Mouse (Mus musculus) MEL (cell line): ENCODE results near the gene Stat4.

Experiments used
- CTCF ChIP-seq, 3 experiments: IDR thresholded peaks in 2 of 3; conservative IDR thresholded peaks in 1 of 3; 2 replicates each; pipeline ENCODE4 v1.5.1; 2011 to 2012; ENCODE audit warnings: low read length in 3 of 3, low read depth in 2 of 3, mild to moderate bottlenecking in 2 of 3, improper control_type of control experiment in 1 of 3, inconsistent platforms in 1 of 3, mixed read lengths in 1 of 3, moderate library complexity in 1 of 3; ENCODE audit not compliant: control insufficient read depth in 1 of 3, insufficient read depth in 1 of 3, poor library complexity in 1 of 3, severe bottlenecking in 1 of 3
- E2F4 ChIP-seq: IDR thresholded peaks from 2 replicates; pipeline ENCODE4 v1.6.1; 2011; ENCODE audit warnings: low read depth, low read length, improper control_type of control experiment, borderline replicate concordance
- POLR2A ChIP-seq, 2 experiments: IDR thresholded peaks; 2 replicates each; pipeline ENCODE4 v1.6.1; 2011 to 2012; ENCODE audit warnings: low read length in 2 of 2, mild to moderate bottlenecking in 2 of 2, control low read depth in 1 of 2, improper control_type of control experiment in 1 of 2, low read depth in 1 of 2, moderate library complexity in 1 of 2; ENCODE audit not compliant: control insufficient read depth in 1 of 2, insufficient read depth in 1 of 2, poor library complexity in 1 of 2
- USF1 ChIP-seq: IDR thresholded peaks from 2 replicates; pipeline ENCODE4 v1.6.1; 2014; ENCODE audit warnings: low read depth, mild to moderate bottlenecking, inconsistent platforms, low read length, improper control_type of control experiment, moderate library complexity

GRCm38 (mm10) chr1:52043191-52043590 lies 56.2 kb downstream of the Stat4 start:
- no peak for TF ChIP-seq CTCF (IDR thresholded peaks at IDR 0.05 in 2 of 3, conservative IDR thresholded peaks at IDR 0.05 in 1 of 3; ENCODE audit: control insufficient read depth in 1 of 3, insufficient read depth in 1 of 3, low read depth in 2 of 3, low read length in 3 of 3, poor library complexity in 1 of 3, severe bottlenecking in 1 of 3)
- no peak for TF ChIP-seq USF1
- TF ChIP-seq POLR2A (IDR thresholded peaks at IDR 0.05; ENCODE audit: control insufficient read depth in 1 of 2, insufficient read depth in 1 of 2, low read depth in 1 of 2, low read length in 2 of 2, poor library complexity in 1 of 2): no peak
- TF ChIP-seq E2F4: no peak
